Mouse (Mus musculus): ENCODE measurements around the gene Samd4b.
"Not testable (repeated sequence)": the region's sequence is repeated elsewhere in the genome, so short reads cannot be mapped to it uniquely, and the experiment has no call there.

The Samd4b gene

DNA sequence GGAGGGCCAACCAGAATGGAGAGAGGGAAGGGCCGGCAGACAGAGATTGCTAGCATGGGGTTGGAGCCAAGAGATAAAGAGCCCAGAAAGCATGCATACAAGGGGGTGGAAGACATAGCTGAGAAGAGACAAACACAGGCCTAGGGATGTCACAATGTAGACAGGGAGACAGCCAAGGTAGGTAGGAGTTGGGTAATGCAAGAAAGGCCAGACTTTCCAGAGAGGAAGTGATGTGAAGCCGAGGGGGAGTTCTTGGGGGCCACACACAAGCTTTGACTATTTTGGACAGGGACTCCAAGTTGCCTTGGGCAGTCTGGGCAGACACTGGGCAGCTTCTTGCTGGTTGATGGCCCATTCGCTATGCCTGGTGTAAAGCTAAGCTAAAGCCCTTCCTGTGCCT, 196.0 kb downstream of the Samd4b start:
- in situ Hi-C loops (cut with MseI, MboI): no loop called here

DNA sequence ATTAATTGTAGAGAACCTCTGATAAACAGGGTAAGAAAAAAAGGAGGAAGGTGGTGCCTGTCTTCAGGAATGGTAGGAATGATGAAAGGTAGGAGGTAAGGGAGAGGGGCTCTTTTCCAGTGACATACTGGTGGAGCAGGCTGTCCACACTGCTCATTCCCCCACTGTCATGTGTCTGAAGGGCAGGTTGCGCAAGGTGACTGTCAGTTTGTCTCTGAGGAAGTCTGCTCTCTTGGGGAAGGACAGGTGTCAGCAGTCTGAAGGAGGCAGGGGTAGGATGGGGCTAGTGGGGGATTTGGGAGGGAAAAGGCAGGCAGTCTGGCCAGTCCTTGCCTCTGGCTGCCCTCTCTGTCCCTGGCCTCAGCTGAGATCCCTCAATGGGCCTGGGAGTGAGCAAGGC, 196.9 kb downstream of the Samd4b start:
- in situ Hi-C loops (cut with MseI, MboI): no loop called here

- in situ Hi-C loops (cut with MseI, MboI): no loop called here
Observed at GRCm38 (mm10) chr7:28398696-28399340, 199.1 kb downstream of the Samd4b start.

DNA sequence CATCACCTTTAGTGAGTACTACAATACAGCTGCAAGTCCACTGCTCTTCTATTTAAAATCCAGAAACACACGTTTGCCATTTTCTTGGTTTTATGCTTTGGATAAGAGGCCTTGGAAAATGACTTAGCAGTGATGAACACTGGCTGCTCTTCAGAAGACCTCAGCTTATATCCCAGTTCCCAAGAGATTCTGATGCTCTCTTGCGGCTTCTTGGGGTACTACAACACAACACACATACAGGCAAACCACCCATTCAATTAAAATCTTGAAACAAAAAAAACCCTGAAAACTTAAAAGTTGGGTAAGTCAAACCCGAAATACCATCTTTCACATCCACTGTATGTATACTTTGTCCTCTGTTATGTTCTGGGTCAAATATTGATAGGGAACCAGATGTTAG, 199.9 kb downstream of the Samd4b start:
- in situ Hi-C loops (cut with MseI, MboI): no loop called here

DNA sequence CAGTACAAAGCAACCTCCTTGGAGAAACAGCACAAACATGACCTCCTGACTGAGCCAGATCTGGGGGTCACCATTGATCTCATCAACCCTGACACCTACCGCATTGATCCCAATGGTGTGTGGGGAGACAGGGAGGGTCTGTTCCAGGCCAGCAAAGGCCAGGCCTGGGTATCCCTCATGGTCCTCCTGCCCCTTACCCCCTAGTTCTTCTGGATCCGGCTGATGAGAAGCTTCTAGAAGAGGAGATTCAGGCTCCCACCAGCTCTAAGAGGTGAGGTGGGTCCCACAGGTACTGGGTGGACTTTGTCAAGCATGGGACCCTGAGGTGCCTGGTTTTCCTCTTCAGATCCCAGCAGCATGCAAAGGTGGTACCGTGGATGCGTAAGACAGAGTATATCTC, 202.5 kb downstream of the Samd4b start:
- in situ Hi-C loops (cut with MseI, MboI): no loop called here

DNA sequence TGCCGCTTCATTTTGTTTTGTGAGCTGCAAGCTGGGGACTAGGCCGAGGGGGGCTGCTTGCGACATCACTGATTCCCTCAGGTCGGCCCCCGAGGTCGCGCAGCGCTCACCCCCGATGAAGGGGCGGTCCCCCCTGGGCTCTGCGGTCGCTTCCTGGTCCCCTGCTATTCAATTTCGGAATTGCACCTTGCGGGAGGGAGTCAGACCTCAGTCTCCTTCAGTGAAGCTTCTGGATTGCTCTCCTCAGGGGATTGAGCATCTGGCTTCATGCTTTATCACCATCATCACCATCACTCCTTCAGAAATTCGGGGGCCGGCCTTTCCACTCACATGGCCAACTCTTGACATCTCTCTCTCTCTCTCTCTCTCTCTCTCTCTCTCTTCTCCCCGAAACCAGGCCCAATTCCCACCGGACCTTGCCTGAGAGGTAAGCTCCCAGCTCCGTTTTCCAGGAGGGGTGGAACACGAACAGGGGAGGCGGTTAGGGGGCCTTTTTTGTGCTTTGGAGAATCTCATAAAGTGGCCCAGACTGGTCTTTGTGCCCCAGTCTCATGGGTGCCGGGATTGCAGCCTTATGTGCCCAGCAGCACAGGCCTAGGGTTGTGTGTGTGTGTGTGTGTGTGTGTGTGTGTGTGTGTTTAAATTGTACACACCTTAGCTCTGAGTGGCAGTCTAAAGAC, 204.5 kb downstream of the Samd4b start:
- in situ Hi-C loops (cut with MseI, MboI): no loop called here

DNA sequence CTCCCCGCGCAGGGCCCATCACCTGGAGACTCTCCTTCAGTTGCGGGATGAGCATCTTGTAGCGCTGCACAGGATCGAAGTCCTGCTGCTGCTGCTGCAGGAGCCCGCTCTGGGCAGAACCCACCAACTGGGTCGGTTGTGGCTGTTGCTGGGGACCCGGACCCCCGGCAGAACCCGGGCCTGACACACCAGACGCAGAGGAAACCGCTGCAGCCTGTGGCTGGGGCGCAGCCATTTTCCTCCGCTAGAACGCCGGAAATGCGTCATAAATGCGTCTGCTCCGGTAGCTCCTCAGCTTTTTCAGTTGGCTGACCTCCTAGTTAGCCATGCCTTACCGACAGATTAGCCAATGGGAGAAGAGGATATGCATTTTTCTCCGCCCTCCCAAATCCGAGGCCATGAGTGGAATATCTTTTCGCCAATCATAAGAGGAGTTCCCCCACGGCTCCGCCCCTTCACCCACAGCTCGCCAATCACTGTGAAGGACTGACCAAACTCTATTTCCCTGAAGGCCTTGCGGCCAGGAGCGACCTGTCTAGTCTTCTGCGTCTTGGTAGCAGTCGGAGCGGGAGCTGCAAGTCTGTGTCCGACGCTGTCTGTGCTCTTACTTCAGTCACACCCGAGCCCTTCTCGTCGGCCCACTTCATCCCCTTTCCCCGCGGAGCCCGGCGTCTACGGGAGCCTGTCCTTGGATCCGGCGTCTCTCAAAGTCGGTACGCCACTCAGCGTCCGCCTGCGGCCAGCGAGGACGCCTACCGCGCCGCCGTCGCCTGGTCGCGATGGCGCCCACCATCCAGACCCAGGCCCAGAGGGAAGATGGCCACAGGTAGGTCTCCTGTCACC, 205.3 kb downstream of the Samd4b start, which contains the start of the genes Med29 and Paf1:
Gene Med29 (minus strand): TSS at position 280 of the 843 bp plus-strand sequence.
Gene Paf1 (plus strand): TSS at position 523 of the 843 bp plus-strand sequence.
- in situ Hi-C loops (cut with MseI, MboI): no loop called here

- in situ Hi-C loops (cut with MseI, MboI): no loop called here
Observed at GRCm38 (mm10) chr7:28390331-28390730, 207.6 kb downstream of the Samd4b start.

DNA sequence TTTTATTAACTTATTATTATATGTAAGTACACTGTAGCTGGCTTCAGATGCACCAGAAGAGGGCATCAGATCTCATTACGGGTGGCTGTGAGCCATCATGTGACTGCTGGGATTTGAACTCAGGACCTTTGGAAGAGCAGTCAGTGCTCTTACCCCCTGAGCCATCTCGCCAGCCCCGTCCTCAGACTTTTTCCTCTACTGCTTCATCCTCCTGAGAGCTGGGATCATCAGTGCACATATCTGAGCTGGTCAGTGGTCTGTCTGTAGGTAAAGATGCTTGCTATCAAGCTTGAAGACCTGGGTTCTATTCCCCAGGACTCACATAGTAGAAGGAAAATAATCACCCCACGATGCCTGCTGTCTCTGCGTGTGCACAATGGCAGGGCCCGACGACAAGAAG, 210.6 kb downstream of the Samd4b start:
- in situ Hi-C loops (cut with MseI, MboI): not testable (repeated sequence)

GRCm38 (mm10) chr7:28386877-28387276, 211.1 kb downstream of the Samd4b start:
- in situ Hi-C loops (cut with MseI, MboI): not testable (repeated sequence)

- in situ Hi-C loops (cut with MseI, MboI): no loop called here
Observed at GRCm38 (mm10) chr7:28386462-28386861, 211.5 kb downstream of the Samd4b start.

DNA sequence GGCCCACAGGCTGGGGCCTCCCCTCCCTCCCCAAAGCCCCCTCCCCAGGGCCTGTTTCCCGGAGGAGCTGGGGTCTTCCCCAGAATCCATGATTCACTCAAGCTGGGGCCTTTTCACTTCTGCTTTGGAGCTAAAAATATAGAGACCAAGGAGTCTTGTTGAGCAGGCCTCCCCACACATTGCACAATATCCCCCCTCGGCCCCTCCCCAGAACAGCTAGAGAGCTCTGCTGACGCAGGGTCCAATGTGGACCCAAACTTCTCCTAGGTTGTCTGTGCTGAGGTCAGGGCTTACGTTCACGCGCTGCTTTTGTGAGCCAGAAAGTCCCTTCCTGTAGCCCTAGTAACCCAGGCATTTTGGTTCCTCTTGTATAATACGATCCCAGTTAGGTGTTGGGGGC, 211.9 kb downstream of the Samd4b start:
- in situ Hi-C loops (cut with MseI, MboI): no loop called here

DNA sequence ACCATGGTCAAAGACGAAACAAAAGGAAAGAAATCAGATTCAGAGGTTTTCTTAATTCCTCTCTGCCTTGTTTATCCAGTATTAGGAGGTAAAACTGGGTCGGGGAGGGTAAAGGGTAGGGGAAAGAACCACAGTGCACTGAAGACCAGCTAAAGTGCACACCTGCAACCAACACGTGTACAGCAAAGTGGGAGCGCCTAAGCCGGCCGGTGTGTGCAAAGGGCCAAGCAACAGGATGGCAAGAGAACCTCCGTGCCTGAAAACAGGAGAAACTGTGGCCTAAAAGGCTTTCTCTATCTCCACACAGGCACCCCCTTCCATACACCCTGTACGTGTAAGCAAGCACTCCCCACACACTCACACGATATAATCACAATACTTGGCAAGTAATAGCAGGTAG, 212.7 kb downstream of the Samd4b start:
- in situ Hi-C loops (cut with MseI, MboI): no loop called here

DNA sequence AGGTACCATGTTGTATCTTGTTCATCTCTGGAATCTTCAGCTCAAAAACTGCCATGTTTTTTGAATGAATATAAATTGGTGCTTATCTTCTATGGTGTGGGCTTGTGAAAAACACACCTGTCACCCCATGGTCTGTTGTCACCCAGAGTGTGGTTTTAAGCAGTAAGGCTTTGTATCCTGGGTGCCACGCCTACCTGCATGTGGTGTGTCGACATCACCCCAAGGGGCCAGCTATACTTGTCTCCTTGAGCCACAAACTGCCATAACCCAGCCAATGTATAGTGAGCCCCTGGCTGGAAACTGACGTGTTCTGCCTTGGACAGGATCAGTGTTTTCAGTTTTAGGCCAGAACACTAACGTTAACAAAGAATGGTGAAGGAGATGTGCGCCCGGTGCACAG, 213.8 kb downstream of the Samd4b start:
- in situ Hi-C loops (cut with MseI, MboI): no loop called here

- in situ Hi-C loops (cut with MseI, MboI): no loop called here
Observed at GRCm38 (mm10) chr7:28383606-28384005, 214.3 kb downstream of the Samd4b start.

DNA sequence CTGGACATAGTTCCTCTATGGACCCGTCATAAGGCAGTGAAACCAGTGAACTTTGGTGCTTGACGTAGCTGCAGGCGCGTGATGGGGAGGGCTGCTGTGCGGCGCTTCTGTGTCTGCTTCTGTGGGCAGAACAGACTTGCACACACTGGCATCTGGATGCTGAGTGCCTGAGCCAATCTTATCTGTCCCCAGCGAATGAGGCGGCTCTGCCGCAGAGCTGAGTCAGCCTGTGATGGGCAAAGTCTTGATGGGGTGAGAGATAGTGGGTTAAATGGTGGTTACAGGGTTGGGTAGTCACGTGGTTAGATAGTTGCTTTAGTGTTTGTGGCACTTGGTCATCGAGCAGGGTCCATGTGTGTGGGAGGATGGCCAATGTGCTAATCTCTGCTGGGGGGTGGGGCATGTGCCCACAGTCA, 215.0 kb downstream of the Samd4b start:
- in situ Hi-C loops (cut with MseI, MboI): no loop called here

- in situ Hi-C loops (cut with MseI, MboI): no loop called here
Observed at GRCm38 (mm10) chr7:28382347-28382951, 215.5 kb downstream of the Samd4b start.

DNA sequence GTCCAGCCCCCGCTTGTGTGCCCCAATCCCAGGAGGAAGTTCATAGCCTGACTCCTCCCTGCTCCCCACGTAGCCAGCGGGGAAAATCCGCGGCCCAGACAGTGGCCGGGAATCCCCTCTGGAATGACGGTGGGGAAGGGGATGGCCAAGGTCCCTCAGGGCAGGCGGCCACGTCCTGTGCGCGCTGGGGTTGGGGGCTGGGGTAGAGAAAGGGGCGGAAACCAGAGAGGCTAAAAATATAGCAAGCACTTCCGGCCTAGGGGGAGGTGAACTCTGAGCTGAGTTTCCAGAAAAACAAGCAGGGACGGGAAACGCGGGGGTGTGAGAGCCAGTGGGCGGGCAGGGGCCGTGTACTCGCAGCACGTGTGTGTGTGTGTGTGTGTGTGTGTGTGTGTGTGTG, 216.0 kb downstream of the Samd4b start:
- in situ Hi-C loops (cut with MseI, MboI): no loop called here

DNA sequence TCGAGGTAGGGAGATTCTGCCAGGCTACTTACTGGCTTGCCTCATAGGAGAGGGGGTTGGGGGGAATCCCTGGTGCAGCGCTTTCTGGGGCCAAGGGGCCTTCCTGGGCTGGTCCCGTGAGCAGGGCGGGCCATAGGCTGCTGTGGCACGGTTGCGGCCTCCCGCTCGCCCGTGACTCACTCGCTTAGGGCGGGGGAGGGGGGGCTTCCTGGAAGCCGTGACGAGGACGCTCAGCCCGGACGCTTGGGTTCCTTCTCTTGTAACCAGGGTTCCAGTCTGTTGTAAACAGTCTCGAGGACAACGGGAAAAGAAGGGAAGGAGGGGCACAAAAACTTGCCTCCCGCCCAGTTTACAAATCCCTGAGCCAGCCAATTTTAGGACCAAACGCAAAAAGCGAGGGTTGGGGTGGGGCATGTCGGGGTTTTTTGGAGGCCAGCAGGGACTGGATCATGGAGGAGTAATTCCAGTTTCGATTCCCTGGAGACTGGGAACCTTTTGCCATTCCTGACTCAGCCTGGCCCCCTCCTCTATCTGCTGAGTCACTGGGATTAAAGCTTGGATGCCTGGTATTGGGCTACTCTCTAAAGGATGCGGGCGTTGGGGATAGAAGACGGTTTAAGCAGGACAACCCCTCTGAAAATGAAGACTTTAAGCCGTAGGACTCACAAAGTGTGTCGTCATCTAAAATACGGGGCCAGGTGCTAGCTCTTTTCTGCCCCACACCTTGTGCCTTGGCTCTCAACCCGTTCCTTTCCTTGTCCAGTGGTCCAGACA, 216.7 kb downstream of the Samd4b start:
- in situ Hi-C loops (cut with MseI, MboI): no loop called here

GRCm38 (mm10) chr7:28380237-28381016, 217.5 kb downstream of the Samd4b start, which contains the start of gene Zfp36:
Gene Zfp36 (minus strand): TSS chr7:28380253.
- in situ Hi-C loops (cut with MseI, MboI): no loop called here
